In the genomic region with DNA sequence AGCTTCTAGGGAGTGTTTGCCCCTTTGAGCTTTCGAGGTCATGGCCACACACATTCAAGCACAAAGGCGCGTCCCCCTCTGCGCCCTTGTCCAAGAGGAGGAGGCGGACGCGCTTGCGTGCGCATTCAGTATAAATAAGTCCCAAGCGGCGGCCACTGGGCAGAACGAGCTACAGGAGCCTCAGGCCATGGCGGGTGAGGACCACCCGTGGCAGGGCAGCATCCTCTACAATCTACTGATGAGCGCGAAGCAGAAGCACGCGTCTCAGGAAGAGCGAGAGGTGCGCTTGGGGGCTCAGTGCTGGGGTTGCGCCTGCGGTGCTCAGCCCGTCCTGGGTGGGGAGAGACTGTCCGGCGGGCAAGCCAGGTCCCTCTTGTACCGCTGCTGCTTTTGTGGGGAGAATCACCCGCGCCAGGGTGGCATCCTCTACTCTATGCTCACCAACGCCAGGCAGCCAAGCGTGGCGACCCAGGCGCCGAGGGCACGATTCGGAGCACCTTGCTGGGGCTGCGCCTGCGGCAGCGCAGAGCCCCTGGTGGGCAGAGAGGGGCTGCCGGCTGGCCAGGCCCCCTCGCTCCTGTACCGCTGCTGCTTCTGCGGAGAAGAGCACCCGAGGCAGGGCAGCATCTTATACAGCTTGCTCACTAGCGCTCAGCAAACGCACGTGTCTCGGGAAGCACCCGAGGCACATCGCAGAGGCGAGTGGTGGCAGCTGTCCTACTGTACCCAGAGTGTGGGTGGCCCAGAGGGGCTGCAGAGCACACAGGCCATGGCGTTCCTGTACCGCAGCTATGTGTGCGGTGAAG, we compare ENCODE assay signal across 9 mouse cellular contexts. TPM values are rescaled to one million over a fixed set of nuclear protein-coding genes. Genes with fewer than 3 reads are reported as not detected.
DNase-seq lines count a peak whose midpoint lies in the region; ATAC-seq lines count a peak whose summit lies in the region.
"Had no signal": no experiment of that assay in that cellular context is flagged by ENCODE, and none has a peak within 500 bp of the region (broad histone marks: within the 10 kb centered on the region; RNA-seq: fewer than 3 reads in every experiment).

A gene (plus strand): TSS at position 151 of the 806 bp plus-strand sequence.

- H3K9me3 ChIP-seq in hindbrain, embryonic 16.5 days (ENCODE audit: control insufficient read depth, low read length), result no peaks in the 10 kb centered on the region
- no peaks in the 10 kb centered on the region for H3K9me3 ChIP-seq in neural tube, embryonic 14.5 days (ENCODE audit: control insufficient read depth, low read length)
- H3K9me3 ChIP-seq: liver, embryonic 15.5 days had no signal

- peak within 1 kb of the TSS; percentile 50 for H3K4me3 ChIP-seq in hindbrain, embryonic 16.5 days (ENCODE audit: low read length)
- H3K4me3 ChIP-seq in neural tube, embryonic 14.5 days (ENCODE audit: low read depth, low read length), result peak within 1 kb of the TSS; percentile 35
- H3K4me3 ChIP-seq: liver, embryonic 15.5 days had no signal

- peak within 1 kb of the TSS; percentile 57 for H3K9ac ChIP-seq in hindbrain, embryonic 16.5 days (ENCODE audit: low read depth, low read length)
- peak within 1 kb of the TSS; percentile 39; the same call in 1 of the 2 replicates for H3K9ac ChIP-seq in neural tube, embryonic 14.5 days (replicated peaks; ENCODE audit: low read depth, low read length)
- H3K9ac ChIP-seq: liver, embryonic 15.5 days had no signal

- H3K4me1 ChIP-seq in hindbrain, embryonic 16.5 days (ENCODE audit: control insufficient read depth, insufficient read depth, low read depth, low read length), result no peaks in the 10 kb centered on the region
- H3K4me1 ChIP-seq in neural tube, embryonic 14.5 days (ENCODE audit: control insufficient read depth, insufficient read depth, low read length), result no peaks in the 10 kb centered on the region
- H3K4me1 ChIP-seq: liver, embryonic 15.5 days had no signal

- peaks cover 3% of the 10 kb centered on the region; the same call in 1 of the 2 replicates for H3K27me3 ChIP-seq in hindbrain, embryonic 16.5 days (replicated peaks; ENCODE audit: control insufficient read depth, insufficient read depth, low read length)
- H3K27me3 ChIP-seq in neural tube, embryonic 14.5 days (ENCODE audit: control insufficient read depth, insufficient read depth, low read length), result no peaks in the 10 kb centered on the region

- ATAC-seq in hindbrain, embryonic 16.5 days, result peak; percentile 86
- ATAC-seq in neural tube, embryonic 14.5 days (ENCODE audit: low read depth), result peak; percentile 86

- DNase-seq in left cerebral cortex, postnatal 25 days (ENCODE audit: low spot score in 2 of 2), result peak; percentile 2 to 5
- DNase-seq in left cerebral cortex, adult 11 months (ENCODE audit: low spot score), result no peak
- DNase-seq in embryo, embryonic 10.5 days (ENCODE audit: low spot score), result peak; percentile 54
- no peak for DNase-seq in urinary bladder, postnatal 36 days (ENCODE audit: low spot score in 2 of 2)
- DNase-seq in cerebellum, adult 11-12 months, result no peak
- DNase-seq in layer of hippocampus, adult 8-10 months (ENCODE audit: low spot score in 2 of 2), result no peak

- WGBS in hindbrain, embryonic 16.5 days, result 24% methylated on average over 49 of the region's 53 CpGs
- WGBS in neural tube, embryonic 14.5 days, result 19% methylated on average over 51 of the region's 53 CpGs

- peak within 1 kb of the TSS; percentile 79 for H3K4me2 ChIP-seq in hindbrain, embryonic 16.5 days (ENCODE audit: low read length)
- peak within 1 kb of the TSS; percentile 71 for H3K4me2 ChIP-seq in neural tube, embryonic 14.5 days (ENCODE audit: low read depth, low read length)
- H3K4me2 ChIP-seq: liver, embryonic 15.5 days had no signal

- no peak within 1 kb of the TSS for H3K27ac ChIP-seq in hindbrain, embryonic 16.5 days (ENCODE audit: low read depth, low read length)
- no peak within 1 kb of the TSS for H3K27ac ChIP-seq in neural tube, embryonic 14.5 days (ENCODE audit: low read depth, low read length)
- H3K27ac ChIP-seq: liver, embryonic 15.5 days had no signal

- intact Hi-C loops in left cerebral cortex, postnatal 25 days (cut with DNase I), result no loop called here

- H3K36me3 ChIP-seq in hindbrain, embryonic 16.5 days (ENCODE audit: control insufficient read depth, insufficient read depth, low read length), result no peaks in the 10 kb centered on the region
- H3K36me3 ChIP-seq in neural tube, embryonic 14.5 days (ENCODE audit: control insufficient read depth, insufficient read depth, low read length), result no peaks in the 10 kb centered on the region
- H3K36me3 ChIP-seq: liver, embryonic 15.5 days had no signal

RNA-seq across cellular contexts. Expression of the gene that starts here (rescaled TPM):
- total RNA-seq in left cerebral cortex, postnatal 25 days (2021), result not detected
- polyA plus RNA-seq in hindbrain, embryonic 16.5 days (2015; fragmentation: Nextera tagmentation; extraction: Ambion mirVana), result 1.1 and 1.4 TPM in 2 replicates
- polyA plus RNA-seq in neural tube, embryonic 14.5 days (2014; fragmentation: Nextera tagmentation; extraction: Ambion mirVana), result 0.99 and 1.1 TPM in 2 replicates
- not detected for total RNA-seq in layer of hippocampus, adult 8-10 months (2022)

Comparison
In these comparisons a context has a peak if more than half of its experiments do, and no peak if none do; other contexts are left out.
1. Peak in DNase-seq in left cerebral cortex, postnatal 25 days; RNA of the gene not detected or under 1 TPM.